Mouse (Mus musculus) lung, adult 2 months (tissue): ENCODE results near the gene Pcolce.

Experiments
- CTCF ChIP-seq: fragments of 200-500 bp; IDR thresholded peaks from 2 replicates; pipeline ENCODE4 v1.5.1; 2011; ENCODE audit warnings: mild to moderate bottlenecking, low read length, control low read depth; ENCODE audit not compliant: insufficient read depth
- POLR2A ChIP-seq: fragments of 200-500 bp; IDR thresholded peaks from 2 replicates; pipeline ENCODE4 v1.6.1; 2011; ENCODE audit warnings: low read depth, mild to moderate bottlenecking, control low read depth, low read length, borderline replicate concordance; ENCODE audit errors: extremely low read depth

GRCm38 (mm10) chr5:137649251-137649650, 35.7 kb upstream of the Pcolce start:
- no peak for TF ChIP-seq POLR2A
- no peak for TF ChIP-seq CTCF
